Mouse (Mus musculus): Measurements from ENCODE around the gene Clcn6. TPM values are rescaled to one million over a fixed set of nuclear protein-coding genes. Genes with fewer than 3 reads are reported as not detected.
A peak's percentile ranks its signal among the peaks of the same experiment; 100 is the strongest.
"Not testable (repeated sequence)": the region's sequence is repeated elsewhere in the genome, so short reads cannot be mapped to it uniquely, and the experiment has no call there.

Gene Clcn6
- polyA plus RNA-seq, 1 experiment from 2014 or later: 21.6 TPM

- H3K9ac ChIP-seq; H3K4me1 ChIP-seq; H3K9me3 ChIP-seq (replicated peaks); H3K27ac ChIP-seq; H3K4me3 ChIP-seq; H3K4me2 ChIP-seq; ATAC-seq; H3K27me3 ChIP-seq: not testable (repeated sequence)
- WGBS: 95% methylated on average over 3 of the region's 3 CpGs
- H3K36me3 ChIP-seq (ENCODE audit: poor library complexity, severe bottlenecking): peaks cover 83% of the 10 kb centered on the region
Measured at GRCm38 (mm10) chr4:148050396-148050914, 11.8 kb upstream of the Clcn6 start.

GRCm38 (mm10) chr4:148046450-148047031 lies 7.9 kb upstream of the Clcn6 start:
- Histone ChIP-seq H3K27ac (no peak overlapping the region), H3K9me3 (replicated peaks) (no peaks in the 10 kb centered on the region), H3K9ac (no peak overlapping the region), H3K4me1 (peaks cover 22% of the 10 kb centered on the region), H3K27me3 (no peaks in the 10 kb centered on the region), H3K36me3 (ENCODE audit: poor library complexity, severe bottlenecking) (peaks cover 70% of the 10 kb centered on the region), H3K4me2 (no peak overlapping the region), H3K4me3 (no peak overlapping the region)
- ATAC-seq: no peak
- WGBS: 40% methylated on average over 4 of the region's 4 CpGs

- H3K36me3 ChIP-seq (ENCODE audit: poor library complexity, severe bottlenecking): peaks cover 46% of the 10 kb centered on the region
- WGBS: 83% methylated on average over 2 of the region's 2 CpGs
- peaks cover 47% of the 10 kb centered on the region for H3K4me1 ChIP-seq
Measured at GRCm38 (mm10) chr4:148044113-148044512, 5.5 kb upstream of the Clcn6 start.

GRCm38 (mm10) chr4:148043327-148043726 lies 4.7 kb upstream of the Clcn6 start:
- ATAC-seq; H3K4me3 ChIP-seq; H3K9me3 ChIP-seq (replicated peaks); H3K4me2 ChIP-seq; H3K27ac ChIP-seq; H3K27me3 ChIP-seq: not testable (repeated sequence)
- Histone ChIP-seq H3K9ac (0 out of 2 replicates have a peak overlapping the region, but pooled peaks have one; percentile 69), H3K4me1 (peaks cover 47% of the 10 kb centered on the region), H3K36me3 (ENCODE audit: poor library complexity, severe bottlenecking) (peaks cover 38% of the 10 kb centered on the region)
- 79% methylated on average over 6 of the region's 8 CpGs for WGBS

More at GRCm38 (mm10) chr4:148044113-148044512, 5.5 kb upstream of the Clcn6 start:
- no peak for ATAC-seq
- Histone ChIP-seq H3K4me3 (no peak overlapping the region), H3K9me3 (replicated peaks) (no peaks in the 10 kb centered on the region), H3K27ac (no peak overlapping the region), H3K27me3 (no peaks in the 10 kb centered on the region), H3K9ac (no peak overlapping the region), H3K4me2 (no peak overlapping the region)

GRCm38 (mm10) chr4:148041611-148042191 lies 3.1 kb upstream of the Clcn6 start:
- Histone ChIP-seq H3K4me1 (peaks cover 56% of the 10 kb centered on the region), H3K4me3 (peak overlapping the region; percentile 44), H3K27me3 (no peaks in the 10 kb centered on the region), H3K9ac (peak overlapping the region; percentile 69), H3K4me2 (peak overlapping the region; percentile 92), H3K27ac (peak overlapping the region; percentile 78), H3K9me3 (replicated peaks) (no peaks in the 10 kb centered on the region), H3K36me3 (ENCODE audit: poor library complexity, severe bottlenecking) (peaks cover 34% of the 10 kb centered on the region)
- no peak for ATAC-seq
- WGBS: 3% methylated on average over 16 of the region's 16 CpGs

- Histone ChIP-seq H3K27ac (peak overlapping the region; percentile 78), H3K9ac (peak overlapping the region; percentile 69), H3K36me3 (ENCODE audit: poor library complexity, severe bottlenecking) (peaks cover 40% of the 10 kb centered on the region), H3K4me1 (peaks cover 56% of the 10 kb centered on the region), H3K9me3 (replicated peaks) (no peaks in the 10 kb centered on the region), H3K4me3 (peak overlapping the region; percentile 44), H3K27me3 (no peaks in the 10 kb centered on the region), H3K4me2 (peak overlapping the region; percentile 92)
- under 1% methylated on average over 19 of the region's 19 CpGs for WGBS
- peak; percentile 15; the same call in 1 of the 2 replicates for ATAC-seq
Measured at GRCm38 (mm10) chr4:148040933-148041610, 2.5 kb upstream of the Clcn6 start.

GRCm38 (mm10) chr4:148040029-148040830 lies 1.6 kb upstream of the Clcn6 start:
- Histone ChIP-seq H3K9ac (peak overlapping the region; percentile 69; the same call in 1 of the 2 replicates), H3K4me1 (peaks cover 56% of the 10 kb centered on the region)

GRCm38 (mm10) chr4:148039254-148040028 lies 820 bp upstream of the Clcn6 start:
- peaks cover 55% of the 10 kb centered on the region for H3K4me1 ChIP-seq
- H3K9me3 ChIP-seq (replicated peaks): no peaks in the 10 kb centered on the region

More at GRCm38 (mm10) chr4:148040029-148040830, 1.6 kb upstream of the Clcn6 start:
- 63% methylated on average over 15 of the region's 15 CpGs for WGBS
- Histone ChIP-seq H3K27me3 (no peaks in the 10 kb centered on the region), H3K4me3 (peak overlapping the region; percentile 90), H3K4me2 (peak overlapping the region; percentile 92), H3K9me3 (replicated peaks) (no peaks in the 10 kb centered on the region), H3K27ac (peak overlapping the region; percentile 78), H3K36me3 (ENCODE audit: poor library complexity, severe bottlenecking) (peaks cover 40% of the 10 kb centered on the region)
- no peak for ATAC-seq

GRCm38 (mm10) chr4:148038079-148038599 lies 482 bp downstream of the Clcn6 start:
- H3K4me2 ChIP-seq: peak overlapping the region; percentile 70
- peak overlapping the region; percentile 90 for H3K4me3 ChIP-seq
- H3K4me1 ChIP-seq: peaks cover 50% of the 10 kb centered on the region
- H3K27me3 ChIP-seq: no peaks in the 10 kb centered on the region
- no peaks in the 10 kb centered on the region for H3K9me3 ChIP-seq (replicated peaks)
- ATAC-seq: no peak
- H3K36me3 ChIP-seq (ENCODE audit: poor library complexity, severe bottlenecking): peaks cover 44% of the 10 kb centered on the region
- 6% methylated on average over 26 of the region's 26 CpGs for WGBS
- peak overlapping the region; percentile 88 for H3K9ac ChIP-seq
- H3K27ac ChIP-seq: peak overlapping the region; percentile 87

More at GRCm38 (mm10) chr4:148039254-148040028, 820 bp upstream of the Clcn6 start:
- WGBS: 19% methylated on average over 19 of the region's 19 CpGs
- H3K27me3 ChIP-seq: no peaks in the 10 kb centered on the region
- peak overlapping the region; percentile 74 for H3K9ac ChIP-seq
- peak overlapping the region; percentile 66 for H3K27ac ChIP-seq
- peak overlapping the region; percentile 92 for H3K4me2 ChIP-seq
- H3K36me3 ChIP-seq (ENCODE audit: poor library complexity, severe bottlenecking): peaks cover 40% of the 10 kb centered on the region
- ATAC-seq: no peak
- peak overlapping the region; percentile 90 for H3K4me3 ChIP-seq

GRCm38 (mm10) chr4:148035440-148035839 lies 3.2 kb downstream of the Clcn6 start:
- H3K9me3 ChIP-seq (replicated peaks): no peaks in the 10 kb centered on the region
- 85% methylated on average over 3 of the region's 3 CpGs for WGBS
- no peak for ATAC-seq
- H3K4me3 ChIP-seq: no peak overlapping the region
- H3K4me2 ChIP-seq: no peak overlapping the region
- H3K27me3 ChIP-seq: no peaks in the 10 kb centered on the region
- peaks cover 23% of the 10 kb centered on the region for H3K4me1 ChIP-seq
- no peak overlapping the region for H3K9ac ChIP-seq
- H3K36me3 ChIP-seq (ENCODE audit: poor library complexity, severe bottlenecking): peaks cover 52% of the 10 kb centered on the region
- H3K27ac ChIP-seq: no peak overlapping the region

All from forebrain, embryonic 13.5 days (tissue).